Mouse (Mus musculus): ENCODE measurements around the gene Phactr1. TPM values are rescaled to one million over a fixed set of nuclear protein-coding genes. Genes with fewer than 3 reads are reported as not detected.

The Phactr1 gene
- total RNA-seq, 2 experiments from 2014 or later, result 250 to 265 TPM

DNA sequence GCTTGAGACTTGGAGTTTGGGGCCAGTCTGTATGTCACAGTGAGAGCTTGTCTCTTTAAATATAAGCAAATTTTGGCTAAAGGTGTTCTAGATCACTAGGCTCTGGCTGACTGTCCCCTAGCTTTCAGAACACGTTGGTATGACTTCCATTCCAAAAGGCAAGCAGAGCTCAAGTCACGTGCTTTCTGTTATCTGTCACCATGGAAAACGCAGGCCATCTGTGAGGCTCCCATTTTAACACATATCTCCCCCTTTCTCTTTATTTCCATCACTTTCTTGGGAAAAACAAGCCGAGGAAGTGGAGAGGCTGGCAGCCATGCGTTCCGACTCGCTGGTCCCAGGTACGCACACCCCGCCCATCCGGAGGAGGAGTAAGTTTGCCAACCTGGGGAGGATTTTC is 275.9 kb downstream of the Phactr1 start:
- no peak for DNase-seq
- intact Hi-C loops (cut with DNase I), result no loop called here

DNA sequence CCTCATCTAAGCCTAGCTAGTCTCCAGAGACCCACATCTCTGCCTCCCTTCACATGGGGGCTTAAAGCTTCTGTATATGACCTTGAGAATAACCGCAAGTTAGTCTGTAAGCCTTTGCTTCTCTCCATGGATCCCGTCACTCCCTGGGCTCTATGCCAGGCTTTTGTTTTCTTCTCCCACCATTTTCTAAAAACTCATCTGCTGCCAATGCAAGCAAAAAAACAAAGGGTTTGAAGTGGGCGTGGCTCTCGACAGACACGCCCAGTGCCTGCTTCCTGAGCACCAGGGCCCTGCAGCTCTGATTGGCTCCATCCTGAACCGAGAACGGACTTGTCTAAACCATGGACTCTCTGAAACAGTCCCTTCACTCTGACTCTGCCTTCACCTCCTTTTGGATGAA is 277.4 kb downstream of the Phactr1 start:
- no peak for DNase-seq
- intact Hi-C loops (cut with DNase I), result no loop called here

DNA sequence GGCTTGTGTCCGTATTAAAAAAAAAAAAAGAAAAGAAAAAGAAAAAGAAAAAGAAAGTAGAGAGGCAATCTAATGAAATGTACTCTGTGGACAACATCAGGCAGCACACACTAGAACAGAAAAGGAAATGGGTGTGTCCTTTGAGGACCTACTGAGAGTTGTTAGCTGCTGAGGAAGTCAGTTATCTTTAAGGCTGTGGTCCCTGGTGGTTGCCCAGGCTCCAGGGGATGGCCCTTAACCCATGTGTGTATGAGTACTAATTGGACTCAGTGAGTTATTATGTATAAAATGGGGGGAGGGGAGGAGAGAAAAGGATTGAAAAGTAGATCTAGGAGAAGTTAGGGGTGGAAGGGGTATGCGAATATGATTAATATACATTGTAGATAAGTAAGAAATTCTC is 278.4 kb downstream of the Phactr1 start:
- intact Hi-C loops (cut with DNase I), result no loop called here
- no peak for DNase-seq

DNA sequence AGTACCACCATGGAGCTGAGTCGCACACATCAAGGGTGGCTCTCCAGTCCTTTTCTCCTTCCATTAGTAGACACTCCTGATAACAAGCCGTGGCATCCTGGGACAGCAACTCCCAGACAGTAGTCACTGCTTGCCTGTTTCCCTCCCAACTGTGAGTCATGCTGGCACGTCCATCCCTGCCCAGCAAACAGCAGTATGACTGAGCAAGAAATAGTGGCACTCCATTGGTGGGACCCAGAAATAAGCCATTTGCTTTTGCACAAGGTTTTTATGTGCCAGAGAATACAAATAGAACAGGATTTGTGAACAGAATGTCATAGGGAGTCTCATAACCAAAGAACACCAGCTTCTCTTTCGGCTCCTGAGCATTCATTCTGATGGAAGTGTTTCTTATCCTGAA is 281.1 kb downstream of the Phactr1 start:
- intact Hi-C loops (cut with DNase I), result no loop called here
- DNase-seq, result no peak

DNA sequence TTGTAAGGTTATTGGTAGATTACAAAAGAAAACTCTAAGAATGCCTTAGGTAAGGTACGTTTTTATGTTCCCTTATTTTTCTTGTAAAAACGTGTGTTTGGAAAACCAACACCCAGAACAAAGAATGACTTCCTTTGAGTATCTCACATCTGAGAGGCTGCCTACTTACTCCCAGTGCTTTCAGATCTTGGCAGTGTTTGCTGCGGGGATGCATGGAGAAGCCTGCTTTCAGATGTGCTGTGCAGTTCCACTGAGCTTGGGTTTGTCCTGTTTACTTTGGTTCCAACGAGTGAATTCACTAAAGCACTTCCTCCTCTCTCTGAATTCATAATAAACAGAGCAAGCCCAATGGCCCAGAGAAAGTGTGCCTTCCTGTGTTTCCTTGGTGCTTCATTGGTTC is 288.1 kb downstream of the Phactr1 start:
- no peak for DNase-seq
- intact Hi-C loops (cut with DNase I), result no loop called here

DNA sequence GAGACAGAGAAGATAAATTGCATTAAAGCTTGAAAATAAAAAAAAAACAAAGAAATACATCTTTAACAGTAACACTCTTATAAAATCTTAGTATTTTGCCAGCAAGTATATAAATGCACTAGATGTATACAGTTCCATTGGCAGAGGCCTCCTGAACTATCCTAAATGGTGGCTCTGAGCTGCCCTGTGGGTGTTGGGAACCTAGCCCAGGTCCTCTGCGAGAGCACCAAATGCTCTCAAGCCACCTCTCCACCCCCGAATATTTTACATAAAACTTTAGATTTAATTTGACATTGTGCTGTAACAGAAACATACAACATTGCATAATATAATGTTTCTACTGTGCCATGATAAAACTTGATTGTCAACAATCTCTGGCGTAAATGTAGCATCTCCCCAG is 293.1 kb downstream of the Phactr1 start:
- DNase-seq, result no peak
- intact Hi-C loops (cut with DNase I), result no loop called here

DNA sequence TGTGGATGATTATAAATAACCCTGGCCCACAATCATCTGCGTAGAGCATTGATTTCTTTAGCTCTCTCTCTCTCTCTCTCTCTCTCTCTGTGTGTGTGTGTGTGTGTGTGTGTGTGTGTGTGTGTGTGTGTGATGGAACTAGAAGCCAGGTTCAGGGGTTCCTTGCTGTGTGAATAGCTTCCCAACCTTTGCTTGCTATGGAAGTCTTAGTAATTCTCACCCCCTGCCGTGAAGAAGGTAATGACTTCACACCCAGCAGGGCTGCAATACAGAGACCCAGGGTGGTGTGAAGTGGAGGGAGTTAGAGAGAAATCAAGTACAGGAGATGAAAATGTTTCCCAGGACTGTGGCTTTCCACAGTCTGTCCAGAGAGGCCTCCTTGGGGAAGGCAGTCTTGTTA is 293.5 kb downstream of the Phactr1 start:
- intact Hi-C loops (cut with DNase I), result no loop called here

DNA sequence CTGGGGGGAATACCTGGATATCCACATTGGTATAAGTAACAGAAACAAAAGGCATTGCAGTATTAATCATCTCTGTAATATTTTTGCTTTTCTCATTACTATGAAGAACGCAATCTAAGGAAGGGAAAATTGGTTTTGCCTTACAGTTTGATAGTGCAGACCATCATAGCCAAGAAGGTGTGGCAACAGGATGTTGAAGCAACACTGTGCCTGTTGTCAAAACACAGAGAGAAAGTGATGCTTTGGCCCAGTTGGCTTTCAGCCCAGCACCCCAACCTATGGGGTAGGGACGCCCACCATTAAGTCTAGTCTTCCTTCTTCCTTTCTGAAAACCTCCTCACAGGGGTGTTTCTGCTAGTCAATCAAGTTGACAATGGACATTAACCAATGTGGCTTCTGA is 294.1 kb downstream of the Phactr1 start:
- no peak for DNase-seq
- intact Hi-C loops (cut with DNase I), result no loop called here

More for the DNA sequence above, 293.5 kb downstream of the Phactr1 start:
- DNase-seq, result no peak

DNA sequence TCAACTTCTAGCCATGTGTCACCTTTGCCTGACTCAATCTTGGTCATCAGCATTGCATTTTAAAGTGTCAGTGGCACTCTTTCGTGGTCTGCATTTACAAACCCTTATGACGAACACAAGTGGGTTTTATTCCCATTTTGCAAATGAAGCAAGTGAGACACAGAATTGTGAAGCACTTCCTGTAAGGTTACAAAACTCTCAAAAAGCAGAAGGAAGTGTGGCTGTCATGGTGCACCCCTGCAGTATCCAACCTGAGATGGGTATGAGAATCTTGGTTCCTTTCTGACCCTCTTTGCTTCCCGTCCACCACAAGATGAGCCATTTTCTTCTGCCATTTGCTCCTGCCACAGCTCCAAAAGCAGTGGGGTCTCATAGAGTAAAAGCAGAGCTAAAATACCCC is 295.7 kb downstream of the Phactr1 start:
- intact Hi-C loops (cut with DNase I), result no loop called here
- DNase-seq, result no peak

DNA sequence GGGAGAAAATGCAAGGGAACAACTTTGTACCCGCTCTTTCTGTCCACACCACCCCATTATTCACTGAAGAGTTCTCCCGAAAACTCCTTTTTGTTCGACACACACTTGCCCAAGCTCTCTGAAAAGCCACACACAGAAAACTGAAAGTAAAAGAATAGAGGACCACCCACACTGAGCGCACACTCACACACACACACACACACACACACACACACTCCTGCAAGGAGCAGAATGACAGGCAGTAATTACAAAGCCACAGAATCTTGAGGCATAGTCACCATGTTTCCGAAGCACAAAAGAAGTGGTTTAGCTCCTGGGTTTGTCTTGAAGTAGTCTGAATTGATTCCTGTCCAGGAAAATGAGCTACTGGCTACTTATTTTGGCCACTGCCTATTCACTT is 296.5 kb downstream of the Phactr1 start:
- DNase-seq, result no peak
- intact Hi-C loops (cut with DNase I), result no loop called here

DNA sequence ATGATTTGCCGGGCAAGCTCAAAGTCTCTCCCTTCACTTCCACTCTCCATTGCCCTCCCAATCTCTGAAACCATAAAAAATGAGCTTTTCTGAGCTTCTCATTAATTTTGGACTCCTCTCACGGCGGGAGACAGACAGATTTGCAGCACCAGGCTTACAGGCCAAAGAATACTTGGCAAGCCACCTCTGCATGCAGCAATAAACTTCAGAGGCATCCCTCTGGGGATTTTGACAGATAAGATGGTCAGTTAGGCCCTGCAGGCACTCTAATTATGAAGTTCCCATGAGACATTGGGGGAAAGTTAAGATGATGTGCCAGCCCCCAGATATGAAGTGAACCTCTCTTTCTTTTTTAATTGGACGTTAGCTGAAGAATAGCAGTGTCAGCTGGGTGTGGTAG is 300.2 kb downstream of the Phactr1 start:
- peak; percentile 50 for DNase-seq
- intact Hi-C loops (cut with DNase I), result loop anchor here (10.0 kb wide), 1 partner anchor 104 kb away; no protein-coding TSS in a partner anchor

DNA sequence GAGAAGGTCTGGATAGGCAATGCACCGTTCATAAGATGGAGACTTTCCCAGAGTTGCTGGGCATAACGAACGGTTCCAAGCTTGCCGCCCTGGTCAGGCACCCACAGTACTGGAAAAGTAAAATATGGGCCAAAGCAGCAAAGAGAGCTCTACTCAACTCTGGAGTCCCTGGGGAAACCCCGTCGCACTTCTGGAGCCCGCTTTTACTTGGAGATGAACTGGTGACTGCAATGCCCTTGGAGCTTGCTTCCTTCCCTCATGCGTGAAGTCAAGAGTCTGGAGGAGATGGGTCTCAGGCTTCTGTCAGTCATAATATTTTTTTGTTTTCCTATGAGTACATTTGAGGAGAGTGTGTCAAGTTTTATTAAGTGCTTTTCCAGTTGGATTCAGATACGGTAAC is 302.2 kb downstream of the Phactr1 start:
- DNase-seq, result no peak
- intact Hi-C loops (cut with DNase I), result loop anchor here (10.0 kb wide), 1 partner anchor 102 kb away; no protein-coding TSS in a partner anchor

DNA sequence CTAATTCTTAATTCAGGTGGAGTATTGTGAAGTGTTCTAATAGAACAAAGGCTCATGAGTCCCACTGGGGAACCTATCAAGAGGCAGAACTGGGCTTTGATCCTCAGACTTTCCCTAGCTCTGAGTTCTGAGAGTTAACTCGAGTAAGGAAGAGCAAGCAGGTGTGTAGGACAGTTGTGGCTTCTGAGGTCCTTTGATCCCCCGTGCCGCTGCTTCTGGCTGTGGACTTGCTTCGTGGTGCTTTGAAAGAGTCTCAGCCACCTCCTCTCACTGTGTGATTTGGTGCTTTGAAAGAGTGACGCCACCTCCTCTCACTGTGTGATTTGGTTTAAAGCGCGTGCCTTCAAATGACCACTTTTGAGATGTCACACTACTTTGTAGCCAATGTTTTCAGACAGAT is 305.4 kb downstream of the Phactr1 start:
- intact Hi-C loops (cut with DNase I), result loop anchor here (10.0 kb wide), 1 partner anchor 99 kb away; no protein-coding TSS in a partner anchor
- DNase-seq, result no peak

DNA sequence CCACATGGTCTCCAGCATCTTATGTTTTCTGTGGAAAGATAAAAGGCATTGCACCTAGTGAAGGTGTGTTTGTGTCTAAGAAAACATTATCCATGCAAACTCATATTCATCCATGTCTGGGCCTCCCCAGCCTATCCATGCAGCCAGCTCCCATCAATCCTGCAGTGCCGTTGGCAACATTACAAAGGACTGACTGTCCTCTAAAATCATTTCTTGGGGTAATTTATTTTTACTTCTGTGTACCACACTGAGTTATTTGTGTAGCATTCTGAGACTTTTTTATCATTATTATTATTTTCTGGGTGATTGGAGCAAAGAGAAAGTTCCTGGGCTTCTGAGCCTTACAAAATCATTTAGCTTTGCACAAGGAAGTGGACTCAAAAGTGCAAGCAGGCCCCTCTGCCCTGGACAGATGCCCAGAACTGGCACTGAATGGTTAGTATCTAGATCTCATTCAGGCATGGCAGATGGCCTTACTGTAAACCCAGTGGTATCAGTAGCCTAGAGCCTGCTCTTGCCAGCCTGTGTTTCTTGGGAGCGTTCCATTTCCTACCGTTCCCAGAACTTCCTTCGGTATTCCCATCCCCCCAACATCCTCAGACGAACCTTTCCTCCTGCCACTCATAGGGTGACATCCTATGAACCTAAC is 307.6 kb downstream of the Phactr1 start:
- DNase-seq, result peak; percentile 98
- intact Hi-C loops (cut with DNase I), result loop anchor here (10.0 kb wide), 1 partner anchor 97 kb away; no protein-coding TSS in a partner anchor

DNA sequence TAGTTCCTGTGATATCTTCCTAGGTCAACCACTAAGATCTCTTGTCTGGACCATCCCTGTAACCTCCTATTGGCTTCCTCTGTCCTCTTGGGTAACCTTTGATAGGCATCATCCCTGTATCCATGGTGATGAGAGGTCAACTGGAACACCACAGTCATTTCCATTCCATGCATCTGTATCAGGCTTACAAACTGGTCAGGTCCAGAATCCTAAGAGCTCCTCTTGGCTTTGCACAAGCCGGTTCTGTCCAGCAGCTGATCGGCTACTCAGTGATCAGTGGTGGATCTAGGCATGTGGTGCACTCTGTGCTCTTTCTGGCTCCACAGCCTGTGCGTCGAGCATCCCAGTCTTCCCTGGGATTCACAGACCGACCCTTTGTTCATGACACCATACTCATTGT is 309.1 kb downstream of the Phactr1 start:
- DNase-seq, result no peak
- intact Hi-C loops (cut with DNase I), result loop anchor here (10.0 kb wide), 1 partner anchor 95 kb away; no protein-coding TSS in a partner anchor

DNA sequence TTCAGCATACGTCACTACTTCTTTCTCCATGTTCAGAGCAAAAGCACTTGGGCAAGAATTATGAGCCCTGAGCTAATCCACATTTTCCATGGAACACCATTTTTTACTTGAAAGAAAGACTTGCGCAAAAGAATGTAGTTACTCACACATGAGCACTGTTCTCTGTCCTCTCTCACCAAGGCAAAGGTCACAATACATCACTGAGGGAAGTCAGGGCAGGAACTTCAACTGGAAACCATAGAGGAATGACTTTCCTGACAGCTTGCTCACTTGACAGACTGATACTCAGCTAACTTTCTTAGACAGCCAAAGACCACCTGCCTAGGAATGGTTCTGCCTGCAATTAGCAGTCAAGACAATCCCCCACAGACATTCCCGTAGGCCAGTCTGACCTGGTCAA is 309.6 kb downstream of the Phactr1 start:
- no peak for DNase-seq
- intact Hi-C loops (cut with DNase I), result no loop called here

DNA sequence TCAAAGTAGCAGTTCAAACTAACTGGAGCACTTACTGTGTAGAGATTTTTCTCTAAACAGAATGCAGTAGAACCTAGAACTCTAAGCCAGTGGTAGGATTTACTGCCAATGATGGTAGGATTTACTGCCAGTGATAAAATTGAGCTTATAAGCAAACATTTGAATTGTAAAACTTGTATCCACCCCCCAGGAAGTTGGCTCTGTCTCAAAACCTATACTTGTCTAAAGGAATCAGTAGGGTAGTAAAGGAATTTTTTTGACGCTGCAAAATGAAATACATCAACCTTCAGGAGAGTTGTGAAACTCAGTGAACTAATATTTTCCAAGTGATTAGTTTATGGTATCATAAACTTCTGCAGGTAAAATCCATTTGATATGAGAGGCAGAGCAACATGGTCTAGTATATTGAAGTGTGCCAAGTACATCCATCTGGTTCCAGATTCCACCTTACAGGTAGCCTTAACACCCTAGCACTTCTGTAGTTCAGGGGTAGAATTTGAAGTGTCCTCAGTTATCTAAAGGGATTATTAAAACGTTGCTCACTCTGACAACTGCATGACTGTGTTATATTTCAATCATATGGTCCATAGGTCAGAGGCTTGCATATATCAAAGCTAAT is 310.2 kb downstream of the Phactr1 start:
- no peak for DNase-seq
- intact Hi-C loops (cut with DNase I), result no loop called here

DNA sequence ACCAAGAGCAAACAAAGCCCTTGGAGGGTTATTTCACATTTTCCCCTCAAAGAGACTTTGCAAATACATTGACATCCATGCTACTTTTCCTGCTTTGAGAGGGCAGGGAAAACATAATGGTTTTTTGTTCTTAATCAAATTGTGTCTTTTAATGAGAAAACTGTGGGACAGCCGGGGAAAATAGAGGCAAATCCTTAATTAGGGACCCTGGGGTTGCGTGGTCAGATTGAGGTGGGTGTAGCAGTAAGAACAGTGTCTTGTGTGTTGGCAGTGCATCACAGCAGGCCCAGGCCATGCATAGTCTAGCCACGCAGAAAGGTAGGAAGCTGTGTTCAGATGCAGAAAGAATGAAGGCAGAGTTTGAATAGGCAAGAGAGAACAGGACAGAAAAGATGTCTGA is 310.7 kb downstream of the Phactr1 start:
- intact Hi-C loops (cut with DNase I), result no loop called here

DNA sequence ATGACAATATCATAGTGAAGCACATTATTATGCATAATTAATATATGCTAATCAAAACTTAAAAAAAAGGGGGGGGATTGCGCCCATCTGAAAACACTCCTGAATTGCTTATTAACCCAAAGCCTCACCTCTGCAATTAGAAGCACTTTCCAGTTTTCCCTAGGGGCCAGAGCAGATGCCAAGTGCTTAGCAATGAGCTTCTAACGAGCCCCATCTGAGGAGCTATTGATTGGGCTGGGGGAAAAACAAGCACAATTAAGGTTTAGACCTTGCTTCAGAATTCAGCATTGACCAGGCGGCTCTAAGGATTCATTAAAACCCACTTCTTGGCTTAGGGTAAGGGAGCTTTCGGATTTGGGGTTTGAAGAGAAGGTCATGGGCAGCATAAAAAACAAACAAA is 311.9 kb downstream of the Phactr1 start:
- peak; percentile 19 for DNase-seq
- intact Hi-C loops (cut with DNase I), result no loop called here

More for the DNA sequence above, 310.7 kb downstream of the Phactr1 start:
- DNase-seq, result no peak

DNA sequence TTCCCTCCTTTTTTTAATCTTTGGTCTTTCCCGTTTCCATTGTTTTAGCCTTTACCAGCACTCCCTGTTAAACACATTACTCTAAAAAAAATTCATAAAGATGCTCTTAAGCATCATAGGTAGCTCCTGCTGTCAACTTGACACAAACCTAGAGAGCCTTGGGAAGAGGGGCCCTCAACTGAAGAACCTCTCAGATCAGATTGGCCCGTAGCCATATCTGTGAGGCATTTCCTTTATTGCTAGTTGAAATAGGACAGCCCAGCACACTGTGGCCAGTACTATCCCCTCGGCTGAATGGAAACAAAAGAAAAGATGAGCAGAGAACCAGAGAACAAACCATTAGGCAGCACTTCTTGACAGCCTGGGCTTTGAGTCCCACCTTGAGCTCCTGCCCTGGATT is 313.9 kb downstream of the Phactr1 start:
- intact Hi-C loops (cut with DNase I), result no loop called here
- no peak for DNase-seq

DNA sequence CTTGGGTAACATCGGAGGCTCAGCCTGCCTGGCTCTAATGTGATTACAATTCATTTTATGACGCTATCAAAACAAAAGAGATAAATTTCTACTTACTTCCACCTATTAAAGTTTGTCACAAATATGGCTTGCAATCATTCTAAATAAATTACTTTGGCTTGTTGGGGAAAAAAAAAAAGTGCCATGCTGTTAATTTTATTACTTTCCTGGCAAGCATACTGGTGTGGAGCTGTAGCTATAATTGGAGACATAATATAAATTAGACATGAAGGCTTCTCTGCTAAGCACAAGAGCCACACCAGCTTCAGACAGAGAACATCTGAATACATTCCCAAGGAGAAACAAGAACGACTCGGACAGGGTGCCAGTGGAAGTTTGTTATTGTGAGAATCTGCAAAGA is 315.8 kb downstream of the Phactr1 start:
- DNase-seq, result no peak
- intact Hi-C loops (cut with DNase I), result no loop called here

DNA sequence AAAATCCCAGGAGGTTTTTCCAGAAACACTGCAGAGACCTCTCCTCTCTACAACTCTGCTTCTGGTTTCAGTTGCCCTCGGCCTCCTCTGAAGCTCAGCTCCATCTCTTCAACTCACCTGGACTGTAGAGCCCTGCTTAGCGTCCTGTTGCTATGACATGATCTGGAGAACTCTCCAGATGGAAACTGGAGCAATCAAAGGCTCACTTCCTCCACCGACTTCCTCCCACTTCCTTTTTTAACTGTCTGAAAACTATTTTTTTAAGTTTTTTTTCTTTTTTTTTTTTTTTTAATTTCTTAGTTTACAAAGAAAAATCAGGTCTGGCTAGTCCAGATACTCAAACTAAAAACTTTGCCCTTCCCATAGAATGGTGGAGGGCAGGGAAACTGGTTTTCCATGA is 318.9 kb downstream of the Phactr1 start:
- intact Hi-C loops (cut with DNase I), result no loop called here
- DNase-seq, result no peak
